Mouse (Mus musculus): ENCODE measurements around the gene Zfp511. TPM values are rescaled to one million over a fixed set of nuclear protein-coding genes. Genes with fewer than 3 reads are reported as not detected.
A peak's percentile ranks its signal among the peaks of the same experiment; 100 is the strongest.

The Zfp511 gene
- polyA plus RNA-seq, 1 experiment from 2014 or later = 35.0 TPM

- Histone ChIP-seq H3K4me3 (replicated peaks; ENCODE audit: low read depth, low read length) (no peak overlapping the region), H3K4me2 (ENCODE audit: low read length) (no peak overlapping the region), H3K27ac (no peak overlapping the region), H3K36me3 (ENCODE audit: insufficient read depth, low read length) (0 out of 2 replicates have a peak, but pooled peaks cover 3% of the 10 kb centered on the region), H3K27me3 (ENCODE audit: insufficient read depth, low read length) (no peaks in the 10 kb centered on the region), H3K4me1 (replicated peaks; ENCODE audit: insufficient read depth, low read length) (no peaks in the 10 kb centered on the region), H3K9me3 (replicated peaks; ENCODE audit: low read length) (no peaks in the 10 kb centered on the region), H3K9ac (ENCODE audit: low read depth, low read length) (no peak overlapping the region)
- DNase-seq (ENCODE audit: low spot score) (no peak), ATAC-seq (replicated peaks; ENCODE audit: low FRiP score, low read depth) (no peak)
- 97% methylated on average over 17 of the region's 17 CpGs for WGBS
- TF ChIP-seq CTCF (IDR thresholded peaks at IDR 0.05; ENCODE audit: low read depth) = no peak
Observed at GRCm38 (mm10) chr7:140011336-140011735, 24.9 kb upstream of the Zfp511 start.

GRCm38 (mm10) chr7:140031771-140032170 lies 4.4 kb upstream of the Zfp511 start:
- ATAC-seq (replicated peaks; ENCODE audit: low FRiP score, low read depth) (no peak), DNase-seq (ENCODE audit: low spot score) (no peak)
- Histone ChIP-seq H3K4me2 (ENCODE audit: low read length) (no peak overlapping the region), H3K4me1 (replicated peaks; ENCODE audit: insufficient read depth, low read length) (no peaks in the 10 kb centered on the region; the same call in 1 of the 2 replicates), H3K9me3 (replicated peaks; ENCODE audit: low read length) (no peaks in the 10 kb centered on the region), H3K36me3 (ENCODE audit: insufficient read depth, low read length) (peaks cover 48% of the 10 kb centered on the region), H3K27ac (no peak overlapping the region), H3K27me3 (ENCODE audit: insufficient read depth, low read length) (no peaks in the 10 kb centered on the region), H3K4me3 (replicated peaks; ENCODE audit: low read depth, low read length) (no peak overlapping the region), H3K9ac (ENCODE audit: low read depth, low read length) (no peak overlapping the region)
- no peak for TF ChIP-seq CTCF (IDR thresholded peaks at IDR 0.05; ENCODE audit: low read depth)
- 92% methylated on average over 12 of the region's 12 CpGs for WGBS

GRCm38 (mm10) chr7:140032366-140032765 lies 3.8 kb upstream of the Zfp511 start:
- H3K4me3 ChIP-seq (replicated peaks; ENCODE audit: low read depth, low read length) = no peak overlapping the region
- ATAC-seq (replicated peaks; ENCODE audit: low FRiP score, low read depth) (no peak), DNase-seq (ENCODE audit: low spot score) (no peak)
- H3K4me2 ChIP-seq (ENCODE audit: low read length) = no peak overlapping the region
- no peaks in the 10 kb centered on the region for H3K27me3 ChIP-seq (ENCODE audit: insufficient read depth, low read length)
- TF ChIP-seq CTCF (IDR thresholded peaks at IDR 0.05; ENCODE audit: low read depth) = no peak
- no peak overlapping the region for H3K9ac ChIP-seq (ENCODE audit: low read depth, low read length)
- H3K36me3 ChIP-seq (ENCODE audit: insufficient read depth, low read length) = peaks cover 48% of the 10 kb centered on the region
- no peak overlapping the region for H3K27ac ChIP-seq
- no peaks in the 10 kb centered on the region for H3K9me3 ChIP-seq (replicated peaks; ENCODE audit: low read length)
- 94% methylated on average over 10 of the region's 10 CpGs for WGBS
- no peaks in the 10 kb centered on the region; the same call in 1 of the 2 replicates for H3K4me1 ChIP-seq (replicated peaks; ENCODE audit: insufficient read depth, low read length)

GRCm38 (mm10) chr7:140033386-140033785 lies 2.8 kb upstream of the Zfp511 start:
- H3K4me1 ChIP-seq (replicated peaks; ENCODE audit: insufficient read depth, low read length) = no peaks in the 10 kb centered on the region; the same call in 1 of the 2 replicates
- WGBS = 96% methylated on average over 9 of the region's 9 CpGs
- H3K4me2 ChIP-seq (ENCODE audit: low read length) = no peak overlapping the region
- H3K36me3 ChIP-seq (ENCODE audit: insufficient read depth, low read length) = peaks cover 44% of the 10 kb centered on the region
- no peaks in the 10 kb centered on the region for H3K9me3 ChIP-seq (replicated peaks; ENCODE audit: low read length)
- H3K27me3 ChIP-seq (ENCODE audit: insufficient read depth, low read length) = no peaks in the 10 kb centered on the region
- DNase-seq (ENCODE audit: low spot score) (no peak), ATAC-seq (replicated peaks; ENCODE audit: low FRiP score, low read depth) (no peak)
- H3K27ac ChIP-seq = no peak overlapping the region
- no peak overlapping the region for H3K9ac ChIP-seq (ENCODE audit: low read depth, low read length)
- no peak overlapping the region for H3K4me3 ChIP-seq (replicated peaks; ENCODE audit: low read depth, low read length)
- TF ChIP-seq CTCF (IDR thresholded peaks at IDR 0.05; ENCODE audit: low read depth) = no peak

- TF ChIP-seq CTCF (IDR thresholded peaks at IDR 0.05; ENCODE audit: low read depth) = no peak
- 13% methylated on average over 7 of the region's 7 CpGs for WGBS
- no peak for ATAC-seq (replicated peaks; ENCODE audit: low FRiP score, low read depth)
- DNase-seq (ENCODE audit: low spot score) = no peak
- Histone ChIP-seq H3K9me3 (replicated peaks; ENCODE audit: low read length) (no peaks in the 10 kb centered on the region), H3K4me3 (replicated peaks; ENCODE audit: low read depth, low read length) (peak overlapping the region; percentile 61), H3K36me3 (ENCODE audit: insufficient read depth, low read length) (peaks cover 25% of the 10 kb centered on the region), H3K4me1 (replicated peaks; ENCODE audit: insufficient read depth, low read length) (no peaks in the 10 kb centered on the region; the same call in 1 of the 2 replicates), H3K9ac (ENCODE audit: low read depth, low read length) (peak overlapping the region; percentile 85), H3K27me3 (ENCODE audit: insufficient read depth, low read length) (no peaks in the 10 kb centered on the region), H3K27ac (no peak overlapping the region), H3K4me2 (ENCODE audit: low read length) (peak overlapping the region; percentile 88)
Observed at GRCm38 (mm10) chr7:140035456-140035855, 735 bp upstream of the Zfp511 start.

- 38% methylated on average over 3 of the region's 3 CpGs for WGBS
- Histone ChIP-seq H3K9ac (ENCODE audit: low read depth, low read length) (no peak overlapping the region), H3K4me3 (replicated peaks; ENCODE audit: low read depth, low read length) (peak overlapping the region; percentile 61), H3K4me2 (ENCODE audit: low read length) (peak overlapping the region; percentile 88), H3K4me1 (replicated peaks; ENCODE audit: insufficient read depth, low read length) (no peaks in the 10 kb centered on the region; the same call in 1 of the 2 replicates), H3K27me3 (ENCODE audit: insufficient read depth, low read length) (no peaks in the 10 kb centered on the region), H3K9me3 (replicated peaks; ENCODE audit: low read length) (no peaks in the 10 kb centered on the region), H3K36me3 (ENCODE audit: insufficient read depth, low read length) (peaks cover 13% of the 10 kb centered on the region; the same call in 1 of the 2 replicates), H3K27ac (no peak overlapping the region)
- TF ChIP-seq CTCF (IDR thresholded peaks at IDR 0.05; ENCODE audit: low read depth) = no peak
- DNase-seq (ENCODE audit: low spot score) (no peak), ATAC-seq (replicated peaks; ENCODE audit: low FRiP score, low read depth) (no peak)
Observed at GRCm38 (mm10) chr7:140037171-140037555, 972 bp downstream of the Zfp511 start.

- 48% methylated on average over 3 of the region's 3 CpGs for WGBS
- ATAC-seq (replicated peaks; ENCODE audit: low FRiP score, low read depth) = no peak
- Histone ChIP-seq H3K4me2 (ENCODE audit: low read length) (no peak overlapping the region), H3K27ac (no peak overlapping the region), H3K4me3 (replicated peaks; ENCODE audit: low read depth, low read length) (no peak overlapping the region), H3K36me3 (ENCODE audit: insufficient read depth, low read length) (no peaks in the 10 kb centered on the region; the same call in 1 of the 2 replicates), H3K27me3 (ENCODE audit: insufficient read depth, low read length) (peaks cover 25% of the 10 kb centered on the region), H3K9ac (ENCODE audit: low read depth, low read length) (no peak overlapping the region), H3K4me1 (replicated peaks; ENCODE audit: insufficient read depth, low read length) (no peaks in the 10 kb centered on the region), H3K9me3 (replicated peaks; ENCODE audit: low read length) (no peaks in the 10 kb centered on the region)
- TF ChIP-seq CTCF (IDR thresholded peaks at IDR 0.05; ENCODE audit: low read depth) = no peak
- DNase-seq (ENCODE audit: low spot score) = no peak
Observed at GRCm38 (mm10) chr7:140042728-140043127, 6.5 kb downstream of the Zfp511 start.
